Mouse (Mus musculus): Measurements from ENCODE around the gene Htra2.

Gene Htra2

GRCm38 (mm10) chr6:83070311-83071219 lies 15.5 kb upstream of the Htra2 start:
- DNase-seq (ENCODE audit: low read depth, low spot score), result peak; percentile 52

- no peak for DNase-seq (ENCODE audit: low read depth, low spot score)
These were observed 15.0 kb upstream of the Htra2 start, which contains the start of gene Tlx2 for GRCm38 (mm10) chr6:83070247-83070310. TSS of gene Tlx2 (minus strand) at chr6:83070293.

- no peak for DNase-seq (ENCODE audit: low read depth, low spot score)
These were observed 14.6 kb upstream of the Htra2 start for GRCm38 (mm10) chr6:83069488-83070246.

GRCm38 (mm10) chr6:83068706-83069487 lies 13.8 kb upstream of the Htra2 start:
- no peak for DNase-seq (ENCODE audit: low read depth, low spot score)

- no peak for DNase-seq (ENCODE audit: low read depth, low spot score)
These were observed 13.1 kb upstream of the Htra2 start for GRCm38 (mm10) chr6:83068221-83068620.

GRCm38 (mm10) chr6:83066441-83066840 lies 11.4 kb upstream of the Htra2 start:
- no peak for DNase-seq (ENCODE audit: low read depth, low spot score)

- peak; percentile 50 for DNase-seq (ENCODE audit: low read depth, low spot score)
These were observed 10.9 kb upstream of the Htra2 start for GRCm38 (mm10) chr6:83065995-83066394.

GRCm38 (mm10) chr6:83058725-83059124 lies 3.7 kb upstream of the Htra2 start:
- no peak for DNase-seq (ENCODE audit: low read depth, low spot score)

GRCm38 (mm10) chr6:83057790-83058189 lies 2.7 kb upstream of the Htra2 start, which contains the start of gene Dqx1:
TSS of gene Dqx1 (plus strand) at chr6:83057844.
- DNase-seq (ENCODE audit: low read depth, low spot score), result no peak

GRCm38 (mm10) chr6:83054074-83054851 lies 810 bp downstream of the Htra2 start, which contains the start of gene Aup1:
TSS of gene Aup1 (plus strand) at chr6:83054521.
- DNase-seq (ENCODE audit: low read depth, low spot score), result peak; percentile 99

- DNase-seq (ENCODE audit: low read depth, low spot score), result peak; percentile 69
These were observed 1.7 kb downstream of the Htra2 start for GRCm38 (mm10) chr6:83053136-83053960.

- no peak for DNase-seq (ENCODE audit: low read depth, low spot score)
These were observed 5.7 kb downstream of the Htra2 start for GRCm38 (mm10) chr6:83049367-83049766.

GRCm38 (mm10) chr6:83044742-83045141 lies 10.3 kb downstream of the Htra2 start:
- no peak for DNase-seq (ENCODE audit: low read depth, low spot score)

GRCm38 (mm10) chr6:83043993-83044392 lies 11.1 kb downstream of the Htra2 start:
- DNase-seq (ENCODE audit: low read depth, low spot score), result no peak

GRCm38 (mm10) chr6:83043561-83043960 lies 11.5 kb downstream of the Htra2 start:
- DNase-seq (ENCODE audit: low read depth, low spot score), result no peak

- DNase-seq (ENCODE audit: low read depth, low spot score), result no peak
These were observed 14.5 kb downstream of the Htra2 start for GRCm38 (mm10) chr6:83040601-83041000.

- DNase-seq (ENCODE audit: low read depth, low spot score), result peak; percentile 87
These were observed 16.5 kb downstream of the Htra2 start for GRCm38 (mm10) chr6:83038496-83039012.

- no peak for DNase-seq (ENCODE audit: low read depth, low spot score)
These were observed 17.9 kb downstream of the Htra2 start for GRCm38 (mm10) chr6:83037188-83037587.

GRCm38 (mm10) chr6:83034463-83035055 lies 20.5 kb downstream of the Htra2 start:
- no peak for DNase-seq (ENCODE audit: low read depth, low spot score)
